Mouse (Mus musculus): ENCODE measurements around the gene Ilkap.

Gene Ilkap

GRCm38 (mm10) chr1:91364822-91365644, 33.6 kb downstream of the Ilkap start:
- DNase-seq (ENCODE audit: low read depth, low spot score), result no peak

DNA sequence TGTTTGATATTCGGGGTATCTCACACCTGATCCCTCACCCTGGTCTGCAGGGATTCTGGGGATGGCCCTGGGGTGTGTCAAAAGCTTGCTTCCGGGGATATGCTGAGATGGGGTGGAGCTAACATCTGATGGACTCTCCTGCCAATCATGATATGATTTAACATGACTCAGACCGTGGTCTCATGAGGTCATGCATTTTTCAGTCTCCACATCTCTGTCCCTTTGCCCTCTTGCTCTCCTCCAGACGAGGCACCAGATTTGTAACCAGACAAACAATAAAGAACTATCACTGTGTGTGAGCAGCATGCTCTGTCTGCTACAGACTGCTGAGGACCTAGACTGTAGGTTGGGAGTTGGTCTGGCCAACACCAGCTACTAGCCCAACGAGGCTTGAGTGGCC, 36.5 kb downstream of the Ilkap start:
- DNase-seq (ENCODE audit: low read depth, low spot score), result no peak

- DNase-seq (ENCODE audit: low read depth, low spot score), result no peak
Measured at GRCm38 (mm10) chr1:91356105-91356504, 42.5 kb downstream of the Ilkap start.

DNA sequence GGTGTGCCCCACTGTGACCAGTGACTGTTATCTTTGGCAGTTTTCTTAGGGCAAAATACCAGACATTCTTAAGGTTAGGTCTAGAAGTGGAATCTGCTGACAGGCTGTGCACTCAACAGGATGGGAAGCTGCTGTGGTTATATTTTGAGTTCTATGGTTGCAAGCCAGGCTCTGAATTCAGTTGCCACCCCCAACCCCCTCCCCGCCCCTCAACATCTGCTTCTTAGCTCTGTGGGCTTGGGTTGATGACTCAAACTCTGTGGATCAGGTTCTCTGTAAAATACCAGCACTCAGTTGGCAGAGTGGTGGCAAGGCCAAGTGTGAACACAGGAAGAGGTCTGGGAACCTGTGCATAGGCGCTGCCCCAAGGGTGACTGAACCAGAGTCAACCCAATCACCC, 46.3 kb downstream of the Ilkap start:
- DNase-seq (ENCODE audit: low read depth, low spot score), result no peak

GRCm38 (mm10) chr1:91351249-91351648, 47.4 kb downstream of the Ilkap start:
- no peak for DNase-seq (ENCODE audit: low read depth, low spot score)

DNA sequence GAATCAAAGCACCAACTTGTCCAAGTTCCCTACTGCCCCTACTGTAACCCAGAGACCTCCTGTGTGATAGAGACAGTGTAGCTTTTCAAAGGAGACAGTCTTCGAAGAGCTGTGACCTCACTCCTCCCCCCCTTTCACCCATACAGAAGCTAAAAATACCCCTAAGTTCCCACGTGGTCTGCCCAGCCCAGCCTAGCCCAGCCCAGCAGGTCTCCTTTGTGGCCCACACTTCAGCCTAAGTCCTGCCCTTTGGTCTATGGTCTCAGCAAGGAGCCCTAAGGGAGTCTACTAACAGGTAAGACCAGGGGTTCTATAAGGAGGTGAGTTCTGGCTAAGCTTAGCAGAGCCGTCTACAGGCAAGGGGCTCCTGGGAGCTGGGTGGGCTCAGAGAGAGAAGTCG, 47.8 kb downstream of the Ilkap start, which contains the start of gene Klhl30:
Klhl30 (plus strand) TSS at position 176 of the 400 bp plus-strand sequence.
- DNase-seq (ENCODE audit: low read depth, low spot score), result no peak

GRCm38 (mm10) chr1:91346892-91347291, 51.7 kb downstream of the Ilkap start:
- DNase-seq (ENCODE audit: low read depth, low spot score), result peak; percentile 66

DNA sequence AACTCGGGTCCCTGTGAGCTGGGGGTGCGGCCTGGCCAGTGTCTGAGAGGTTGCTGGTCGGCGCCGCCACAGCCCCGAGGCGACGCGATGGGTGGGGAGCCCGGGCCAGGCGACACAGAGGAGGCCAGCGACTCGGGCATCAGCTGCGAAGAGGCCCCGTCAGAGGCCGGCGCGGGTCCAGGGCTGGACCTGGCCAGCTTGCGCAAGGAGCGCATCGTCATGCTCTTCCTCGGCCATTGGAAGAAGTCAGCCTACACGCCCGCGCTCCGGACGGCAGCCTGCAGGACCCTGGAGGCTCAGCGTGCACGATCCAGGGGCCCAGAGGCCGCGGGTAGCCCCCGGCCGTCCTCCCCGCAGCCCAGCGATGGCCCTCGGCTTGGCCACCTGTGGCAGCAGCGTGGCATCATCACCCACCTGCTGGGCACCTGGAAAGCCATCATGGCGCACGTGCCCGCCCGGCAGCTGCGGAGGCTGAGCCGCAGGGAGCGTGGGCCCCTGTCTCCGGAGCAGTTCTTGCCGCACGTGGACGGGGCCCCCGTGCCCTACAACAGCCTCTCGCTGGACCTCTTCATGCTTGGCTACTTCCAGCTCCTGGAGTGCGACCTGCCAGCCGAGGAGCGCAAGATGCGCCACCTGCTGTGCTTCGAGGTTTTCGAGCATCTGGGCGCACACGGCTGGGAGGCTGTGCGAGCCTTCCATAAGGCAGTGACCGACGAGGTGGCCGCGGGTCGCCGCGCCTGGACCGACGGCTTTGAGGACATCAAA, 53.5 kb downstream of the Ilkap start:
- peak; percentile 13 for DNase-seq (ENCODE audit: low read depth, low spot score)

- DNase-seq (ENCODE audit: low read depth, low spot score), result no peak
Measured at GRCm38 (mm10) chr1:91344001-91344400, 54.6 kb downstream of the Ilkap start.

GRCm38 (mm10) chr1:91337355-91337754, 61.3 kb downstream of the Ilkap start:
- DNase-seq (ENCODE audit: low read depth, low spot score), result no peak

- no peak for DNase-seq (ENCODE audit: low read depth, low spot score)
Measured at GRCm38 (mm10) chr1:91333582-91333981, 65.0 kb downstream of the Ilkap start.

- DNase-seq (ENCODE audit: low read depth, low spot score), result no peak
Measured at GRCm38 (mm10) chr1:91332102-91332501, 66.5 kb downstream of the Ilkap start.

DNA sequence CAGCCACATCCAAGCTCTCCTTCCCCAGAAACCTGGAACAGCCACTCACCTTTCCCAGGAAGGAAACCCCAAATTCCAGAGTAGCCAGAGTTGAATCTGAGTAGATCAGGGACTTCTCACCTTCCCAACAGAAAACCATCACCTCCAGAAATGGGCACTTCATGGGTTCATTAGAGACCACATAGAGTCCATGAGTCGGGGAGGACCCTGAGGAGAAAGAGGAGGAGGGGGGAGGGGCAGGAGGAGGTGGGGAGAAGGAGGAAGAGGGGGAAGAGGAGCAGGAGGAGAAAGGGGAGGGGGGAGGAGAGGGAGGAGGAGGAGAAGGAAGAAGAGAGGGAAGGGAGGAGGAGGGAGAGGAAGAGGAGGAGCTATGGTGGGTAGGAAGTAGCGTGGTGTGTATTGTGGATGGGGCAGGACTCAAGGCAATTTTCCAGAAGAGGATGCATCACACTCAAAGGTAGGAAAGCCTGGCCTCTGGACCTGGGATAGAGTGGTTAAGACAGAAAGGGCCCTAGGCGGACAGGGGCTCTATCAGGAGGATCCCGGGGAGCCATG, 73.0 kb downstream of the Ilkap start:
- DNase-seq (ENCODE audit: low read depth, low spot score), result no peak

GRCm38 (mm10) chr1:91324646-91325045, 74.0 kb downstream of the Ilkap start:
- no peak for DNase-seq (ENCODE audit: low read depth, low spot score)
